Mouse (Mus musculus): ENCODE data around the gene Ptprq.

Ptprq gene

DNA sequence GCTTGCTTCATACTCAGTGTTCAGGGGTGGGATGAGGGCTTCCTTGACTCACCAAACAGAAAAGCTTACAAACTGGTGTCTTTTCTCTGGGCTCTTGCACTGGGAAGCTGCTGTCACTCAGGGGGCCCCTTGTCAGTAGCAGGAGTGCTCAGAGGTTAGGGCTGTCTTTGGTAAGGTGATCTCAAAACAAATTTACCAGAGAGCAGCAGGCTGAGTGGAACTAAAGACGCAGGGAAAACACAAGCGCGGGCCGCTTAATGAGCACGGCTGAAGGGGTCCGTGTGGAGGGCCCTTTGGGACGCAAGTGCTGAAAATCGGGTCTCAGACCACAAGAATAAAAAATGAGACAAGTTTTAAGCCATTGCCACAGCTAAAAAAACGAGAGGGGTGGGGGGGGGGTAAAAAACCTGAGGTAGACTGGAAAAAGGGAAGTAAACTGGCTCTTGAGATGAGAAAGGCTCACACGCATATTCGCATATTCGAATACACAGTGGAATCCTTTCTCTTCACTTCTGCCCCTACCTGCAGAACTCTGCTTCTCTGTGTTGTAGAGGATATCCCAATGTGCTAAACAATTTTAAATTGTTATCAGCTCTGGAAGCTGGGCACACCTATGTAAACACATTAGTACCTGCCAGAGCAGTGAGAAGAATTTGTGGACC is 231.1 kb downstream of the Ptprq start:
- no peak for DNase-seq (ENCODE audit: low spot score in 2 of 2)

- DNase-seq (ENCODE audit: low spot score in 2 of 2), result no peak
These were observed 233.1 kb downstream of the Ptprq start for GRCm38 (mm10) chr10:107486770-107487169.

GRCm38 (mm10) chr10:107485870-107486269 is 234.0 kb downstream of the Ptprq start, which contains the start of gene Myf5:
Gene Myf5 (minus strand): TSS chr10:107486134.
- no peak for DNase-seq (ENCODE audit: low spot score in 2 of 2)

DNA sequence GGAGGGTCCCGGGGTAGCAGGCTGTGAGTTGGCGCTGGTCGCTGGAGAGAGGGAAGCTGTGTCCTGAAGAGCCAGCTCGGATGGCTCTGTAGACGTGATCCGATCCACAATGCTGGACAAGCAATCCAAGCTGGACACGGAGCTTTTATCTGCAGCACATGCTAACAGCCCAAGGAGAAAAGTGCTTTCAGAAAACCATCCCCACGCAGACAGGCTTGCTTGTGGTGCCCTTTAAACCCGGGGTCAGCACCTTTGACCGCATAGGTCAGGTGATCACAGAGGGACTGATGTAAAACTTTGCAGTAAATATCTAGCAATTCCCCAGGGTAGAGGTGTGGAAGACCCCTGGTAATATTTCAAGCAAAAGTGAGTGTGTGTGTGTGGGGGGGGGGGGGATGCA is 235.8 kb downstream of the Ptprq start:
- no peak for DNase-seq (ENCODE audit: low spot score in 2 of 2)

DNA sequence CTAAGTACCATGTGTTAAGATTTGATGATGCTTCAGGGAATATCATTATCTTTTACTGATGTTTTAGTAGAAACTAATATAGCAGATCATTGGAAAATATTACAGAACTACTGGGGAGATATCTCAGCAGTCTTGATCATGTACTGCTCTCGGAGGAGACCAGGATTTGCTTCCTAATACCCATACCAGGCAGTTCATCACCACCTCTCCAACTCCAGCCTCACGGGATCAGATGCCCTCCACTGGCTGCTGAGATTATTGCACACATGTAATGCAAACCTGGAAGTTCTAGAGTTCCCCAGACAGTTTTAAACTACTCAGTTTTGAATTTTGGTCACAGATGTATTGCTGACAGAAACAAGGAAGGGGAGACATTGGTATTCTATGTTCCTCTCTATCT is 246.4 kb downstream of the Ptprq start:
- no peak for DNase-seq (ENCODE audit: low spot score in 2 of 2)

- no peak for DNase-seq (ENCODE audit: low spot score in 2 of 2)
These were observed 248.1 kb downstream of the Ptprq start for GRCm38 (mm10) chr10:107471712-107472111.

DNA sequence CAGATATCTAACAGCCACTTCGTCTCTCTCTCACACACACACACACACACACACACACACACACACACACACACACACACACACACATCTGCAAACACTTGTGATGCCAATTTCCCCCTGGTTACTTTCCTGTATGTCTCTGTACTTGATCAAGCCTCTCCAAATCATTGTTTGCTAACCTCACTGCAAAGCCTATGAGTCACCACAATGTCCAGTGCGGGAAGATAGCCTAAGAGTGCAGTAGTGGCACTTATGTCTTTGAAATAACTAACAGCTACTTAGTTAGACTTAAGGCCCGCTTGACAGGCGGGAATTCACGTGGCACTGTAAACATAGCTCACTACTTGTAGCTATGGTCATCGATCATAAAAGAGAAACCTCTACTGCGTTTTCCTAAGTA is 252.0 kb downstream of the Ptprq start:
- no peak for DNase-seq (ENCODE audit: low spot score in 2 of 2)

All from cerebellum, postnatal 4 days (tissue).